10 mouse cellular contexts compared by ENCODE assay signal in genomic region chr17:24164566-24165259, GRCm38 (mm10). TPM values are rescaled to one million over a fixed set of nuclear protein-coding genes. Genes with fewer than 3 reads are reported as not detected.
DNase-seq lines count a peak whose midpoint lies in the region; ATAC-seq and TF ChIP-seq lines count a peak whose summit lies in the region.
"Had no signal": no experiment of that assay in that cellular context is flagged by ENCODE, and none has a peak within 500 bp of the region (broad histone marks: within the 10 kb centered on the region; RNA-seq: fewer than 3 reads in every experiment).

No protein-coding gene starts in this region.

- 86% methylated on average over 11 of the region's 11 CpGs for WGBS in midbrain, postnatal 0 days
- 78% methylated on average over 11 of the region's 11 CpGs for WGBS in midbrain, embryonic 14.5 days
- 69% methylated on average over 11 of the region's 11 CpGs for WGBS in liver, embryonic 13.5 days (ENCODE audit: insufficient replicate concordance)

- peak; percentile 97 for DNase-seq in heart, adult 11 months
- no peak for DNase-seq in heart, postnatal 25 days (ENCODE audit: low spot score)
- no peak for DNase-seq in midbrain, postnatal 0 days (ENCODE audit: low spot score)
- DNase-seq in midbrain, embryonic 14.5 days, result no peak
- DNase-seq in liver, embryonic 13.5 days, result no peak
- no peak for DNase-seq in spleen, postnatal 36 days (ENCODE audit: low spot score in 2 of 2)
- no peak for DNase-seq in embryo, embryonic 10 days (ENCODE audit: low spot score)
- no peak for DNase-seq in adrenal gland, postnatal 10 days
- DNase-seq: cerebellum, adult 11-12 months had no signal

- H3K27ac ChIP-seq in midbrain, postnatal 0 days (ENCODE audit: low read depth, low read length), result no peak overlapping the region
- no peak overlapping the region for H3K27ac ChIP-seq in midbrain, embryonic 14.5 days (replicated peaks; ENCODE audit: low read depth, low read length)
- H3K27ac ChIP-seq in liver, embryonic 13.5 days, result peak overlapping the region; percentile 37

- no peaks in the 10 kb centered on the region for H3K27me3 ChIP-seq in midbrain, postnatal 0 days (ENCODE audit: insufficient read depth, low read length)
- H3K27me3 ChIP-seq in midbrain, embryonic 14.5 days (ENCODE audit: control insufficient read depth, insufficient read depth, low read length), result no peaks in the 10 kb centered on the region
- no peaks in the 10 kb centered on the region for H3K27me3 ChIP-seq in liver, embryonic 13.5 days

- H3K4me1 ChIP-seq in midbrain, postnatal 0 days (ENCODE audit: insufficient read depth, low read length), result peaks cover 9% of the 10 kb centered on the region
- H3K4me1 ChIP-seq in midbrain, embryonic 14.5 days (ENCODE audit: control insufficient read depth, insufficient read depth, low read length), result peaks cover 19% of the 10 kb centered on the region
- H3K4me1 ChIP-seq in liver, embryonic 13.5 days (replicated peaks), result peaks cover 59% of the 10 kb centered on the region

- no peak overlapping the region for H3K9ac ChIP-seq in midbrain, postnatal 0 days (replicated peaks; ENCODE audit: low read length, poor library complexity, severe bottlenecking)
- H3K9ac ChIP-seq in midbrain, embryonic 14.5 days (replicated peaks; ENCODE audit: low read length), result no peak overlapping the region
- H3K9ac ChIP-seq in liver, embryonic 13.5 days, result no peak overlapping the region

- no peak for ATAC-seq in midbrain, postnatal 0 days (ENCODE audit: low FRiP score)
- ATAC-seq in midbrain, embryonic 14.5 days (ENCODE audit: low FRiP score, low TSS enrichment), result no peak
- ATAC-seq in liver, embryonic 13.5 days (ENCODE audit: low read depth), result no peak

- TF ChIP-seq CTCF in midbrain, postnatal 0 days (IDR thresholded peaks at IDR 0.05), result peak; percentile 37

- peaks cover 10% of the 10 kb centered on the region for H3K36me3 ChIP-seq in midbrain, postnatal 0 days (ENCODE audit: insufficient read depth, low read length)
- H3K36me3 ChIP-seq in midbrain, embryonic 14.5 days (ENCODE audit: control insufficient read depth, insufficient read depth, low read length), result peaks cover 13% of the 10 kb centered on the region
- H3K36me3 ChIP-seq in liver, embryonic 13.5 days, result peaks cover 32% of the 10 kb centered on the region

- intact Hi-C loops in heart, postnatal 25 days (cut with DNase I), result no loop called here

- no peak overlapping the region for H3K4me2 ChIP-seq in midbrain, postnatal 0 days (ENCODE audit: low read depth, low read length, poor library complexity, severe bottlenecking)
- H3K4me2 ChIP-seq in midbrain, embryonic 14.5 days (ENCODE audit: low read length), result no peak overlapping the region
- H3K4me2 ChIP-seq in liver, embryonic 13.5 days, result no peak overlapping the region

- no peak overlapping the region for H3K4me3 ChIP-seq in midbrain, postnatal 0 days (ENCODE audit: low read depth, low read length)
- H3K4me3 ChIP-seq in midbrain, embryonic 14.5 days (replicated peaks; ENCODE audit: low read depth, low read length), result no peak overlapping the region
- no peak overlapping the region for H3K4me3 ChIP-seq in liver, embryonic 13.5 days (replicated peaks)

- H3K9me3 ChIP-seq in midbrain, postnatal 0 days (ENCODE audit: low read length), result no peaks in the 10 kb centered on the region
- H3K9me3 ChIP-seq in midbrain, embryonic 14.5 days (ENCODE audit: control insufficient read depth, low read length), result no peaks in the 10 kb centered on the region
- H3K9me3 ChIP-seq in liver, embryonic 13.5 days (replicated peaks), result no peaks in the 10 kb centered on the region

RNA-seq across cellular contexts. Expression of gene Amdhd2, which starts 1.1 kb away (rescaled TPM):
- total RNA-seq in heart, postnatal 25 days (2021), result 1 to 10 TPM; 9.1 to 9.6 TPM
- 40.2 and 58.6 TPM in 2 replicates for total RNA-seq in midbrain, postnatal 0 days (2014; rRNA removed)
- polyA plus RNA-seq in midbrain, postnatal 0 days (2015; fragmentation: Nextera tagmentation; extraction: Ambion mirVana), result 34.0 and 41.4 TPM in 2 replicates
- polyA plus RNA-seq in midbrain, embryonic 14.5 days (2014; fragmentation: Nextera tagmentation; extraction: Ambion mirVana), result 25.8 and 27.6 TPM in 2 replicates
- polyA plus RNA-seq in liver, embryonic 13.5 days (2015; fragmentation: Nextera tagmentation; extraction: Ambion mirVana), result 18.6 and 20.8 TPM in 2 replicates
- 10 to 100 TPM; 36.6 to 44.2 TPM for total RNA-seq in adrenal gland, postnatal 10 days (2021)

RNA-seq across cellular contexts. Expression of gene Atp6v0c, which starts 4.8 kb away (rescaled TPM):
- 100 to 1,000 TPM; 225 to 246 TPM for total RNA-seq in heart, postnatal 25 days (2021)
- total RNA-seq in midbrain, postnatal 0 days (2014; rRNA removed), result 730 and 771 TPM in 2 replicates
- 2,426 and 2,595 TPM in 2 replicates for polyA plus RNA-seq in midbrain, postnatal 0 days (2015; fragmentation: Nextera tagmentation; extraction: Ambion mirVana)
- 1,214 and 1,517 TPM in 2 replicates for polyA plus RNA-seq in midbrain, embryonic 14.5 days (2014; fragmentation: Nextera tagmentation; extraction: Ambion mirVana)
- 348 and 367 TPM in 2 replicates for polyA plus RNA-seq in liver, embryonic 13.5 days (2015; fragmentation: Nextera tagmentation; extraction: Ambion mirVana)
- 100 to 1,000 TPM; 286 to 329 TPM for total RNA-seq in adrenal gland, postnatal 10 days (2021)

RNA-seq across cellular contexts. Expression of gene Pdpk1, which starts 14.0 kb away (rescaled TPM):
- total RNA-seq in heart, postnatal 25 days (2021), result 10 to 100 TPM; 45.0 to 46.1 TPM
- total RNA-seq in midbrain, postnatal 0 days (2014; rRNA removed), result 57.9 and 68.1 TPM in 2 replicates
- 53.2 and 61.5 TPM in 2 replicates for polyA plus RNA-seq in midbrain, postnatal 0 days (2015; fragmentation: Nextera tagmentation; extraction: Ambion mirVana)
- polyA plus RNA-seq in midbrain, embryonic 14.5 days (2014; fragmentation: Nextera tagmentation; extraction: Ambion mirVana), result 68.3 and 74.3 TPM in 2 replicates
- 26.8 and 34.0 TPM in 2 replicates for polyA plus RNA-seq in liver, embryonic 13.5 days (2015; fragmentation: Nextera tagmentation; extraction: Ambion mirVana)
- 10 to 100 TPM; 46.8 to 53.3 TPM for total RNA-seq in adrenal gland, postnatal 10 days (2021)

RNA-seq across cellular contexts. Expression of gene Tbc1d24, which starts 40.6 kb away (rescaled TPM):
- 1 to 10 TPM; 8.3 to 9.4 TPM for total RNA-seq in heart, postnatal 25 days (2021)
- 146 and 168 TPM in 2 replicates for total RNA-seq in midbrain, postnatal 0 days (2014; rRNA removed)
- 27.4 and 27.6 TPM in 2 replicates for polyA plus RNA-seq in midbrain, postnatal 0 days (2015; fragmentation: Nextera tagmentation; extraction: Ambion mirVana)
- 25.9 and 27.0 TPM in 2 replicates for polyA plus RNA-seq in midbrain, embryonic 14.5 days (2014; fragmentation: Nextera tagmentation; extraction: Ambion mirVana)
- polyA plus RNA-seq in liver, embryonic 13.5 days (2015; fragmentation: Nextera tagmentation; extraction: Ambion mirVana), result 6.9 and 7.5 TPM in 2 replicates
- total RNA-seq in adrenal gland, postnatal 10 days (2021), result 10 to 100 TPM; 12.0 to 16.4 TPM

RNA-seq across cellular contexts. Expression of gene Ntn3, which starts 44.6 kb away (rescaled TPM):
- under 1 TPM; 0.64 to 0.73 TPM for total RNA-seq in heart, postnatal 25 days (2021)
- total RNA-seq in midbrain, postnatal 0 days (2014; rRNA removed), result 19.4 and 23.6 TPM in 2 replicates
- polyA plus RNA-seq in midbrain, postnatal 0 days (2015; fragmentation: Nextera tagmentation; extraction: Ambion mirVana), result 4.0 and 4.3 TPM in 2 replicates
- 3.1 and 3.4 TPM in 2 replicates for polyA plus RNA-seq in midbrain, embryonic 14.5 days (2014; fragmentation: Nextera tagmentation; extraction: Ambion mirVana)
- 1.00 and 1.4 TPM in 2 replicates for polyA plus RNA-seq in liver, embryonic 13.5 days (2015; fragmentation: Nextera tagmentation; extraction: Ambion mirVana)
- total RNA-seq in adrenal gland, postnatal 10 days (2021), result 1 to 10 TPM; 3.1 to 4.2 TPM
- total RNA-seq: neutrophil, adult 5-6 weeks had no signal
